Mouse (Mus musculus) urinary bladder, postnatal 10 days (tissue): ENCODE results near the gene Npepps.
A peak's percentile ranks its signal among the peaks of the same experiment; 100 is the strongest.
"Not testable (repeated sequence)": the region's sequence is repeated elsewhere in the genome, so short reads cannot be mapped to it uniquely, and the experiment has no call there.

Experiments used
- DNase-seq: peaks from one replicate; pipeline ENCODE4 v3.0.0; 2022; ENCODE audit warnings: low spot score

Npepps gene

GRCm38 (mm10) chr11:97280216-97280861 is at the start of gene Npepps:
TSS of gene Npepps (minus strand) at chr11:97280638.
- DNase-seq, result peak; percentile 30

- DNase-seq, result no peak
Measured at GRCm38 (mm10) chr11:97328148-97328547, 47.7 kb upstream of the Npepps start.

- DNase-seq, result no peak
Measured at GRCm38 (mm10) chr11:97325224-97325623, 44.8 kb upstream of the Npepps start.

GRCm38 (mm10) chr11:97321894-97322600 is 41.6 kb upstream of the Npepps start:
- not testable (repeated sequence) for DNase-seq

GRCm38 (mm10) chr11:97321197-97321596 is 40.8 kb upstream of the Npepps start:
- no peak for DNase-seq

GRCm38 (mm10) chr11:97315504-97316503 is 35.4 kb upstream of the Npepps start, which contains the start of gene Mrpl45:
TSS of gene Mrpl45 (plus strand) at chr11:97315716.
- DNase-seq, result peak; percentile 90

- no peak for DNase-seq
Measured at GRCm38 (mm10) chr11:97314751-97315503, 34.5 kb upstream of the Npepps start.

- no peak for DNase-seq
Measured at GRCm38 (mm10) chr11:97314110-97314509, 33.7 kb upstream of the Npepps start.

GRCm38 (mm10) chr11:97312871-97313270 is 32.4 kb upstream of the Npepps start:
- DNase-seq, result not testable (repeated sequence)

GRCm38 (mm10) chr11:97310895-97311631 is 30.6 kb upstream of the Npepps start:
- DNase-seq, result no peak

GRCm38 (mm10) chr11:97309911-97310571 is 29.6 kb upstream of the Npepps start:
- DNase-seq, result peak; percentile 30

- no peak for DNase-seq
Measured at GRCm38 (mm10) chr11:97309451-97309836, 29.0 kb upstream of the Npepps start.

- DNase-seq, result no peak
Measured at GRCm38 (mm10) chr11:97308806-97309450, 28.5 kb upstream of the Npepps start.

GRCm38 (mm10) chr11:97307294-97308069 is 27.0 kb upstream of the Npepps start:
- no peak for DNase-seq

GRCm38 (mm10) chr11:97304631-97305030 is 24.2 kb upstream of the Npepps start:
- no peak for DNase-seq

GRCm38 (mm10) chr11:97302231-97302781 is 21.9 kb upstream of the Npepps start:
- no peak for DNase-seq

GRCm38 (mm10) chr11:97301406-97301805 is 21.0 kb upstream of the Npepps start:
- no peak for DNase-seq

- DNase-seq, result no peak
Measured at GRCm38 (mm10) chr11:97299939-97300338, 19.5 kb upstream of the Npepps start.

- no peak for DNase-seq
Measured at GRCm38 (mm10) chr11:97296542-97296941, 16.1 kb upstream of the Npepps start.
